Mouse (Mus musculus) thymus, postnatal 14 days (tissue): ENCODE data around the gene Notch3.

Experiments used
- DNase-seq: peaks from one replicate; pipeline ENCODE4 v3.0.0; 2021

Gene Notch3

DNA sequence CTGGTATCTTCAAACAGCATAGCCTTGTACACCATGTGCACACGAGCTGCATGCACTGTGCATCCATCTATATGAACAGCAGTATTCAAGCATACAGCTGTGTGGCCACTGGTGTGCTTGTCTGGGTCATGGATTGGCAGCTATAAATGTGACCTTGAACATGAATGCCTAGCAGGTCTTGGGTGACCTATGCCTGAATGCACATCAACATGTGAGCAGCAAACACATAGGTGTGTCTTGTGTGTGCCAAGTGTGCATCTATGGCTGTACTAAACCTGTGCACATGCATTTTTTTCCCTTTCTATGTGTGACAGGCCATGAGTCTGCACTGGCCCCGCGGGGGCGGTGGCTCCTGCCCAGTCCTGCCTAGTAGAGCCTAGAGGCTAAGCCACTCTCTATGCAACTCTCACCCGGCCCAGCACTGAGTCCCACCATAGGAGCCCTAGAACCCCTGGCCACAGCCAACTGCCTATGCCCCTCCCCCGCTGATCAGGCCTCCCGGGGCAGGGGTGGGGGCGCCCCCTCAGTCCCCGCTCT lies 1.3 kb downstream of the Notch3 start:
- no peak for DNase-seq

DNA sequence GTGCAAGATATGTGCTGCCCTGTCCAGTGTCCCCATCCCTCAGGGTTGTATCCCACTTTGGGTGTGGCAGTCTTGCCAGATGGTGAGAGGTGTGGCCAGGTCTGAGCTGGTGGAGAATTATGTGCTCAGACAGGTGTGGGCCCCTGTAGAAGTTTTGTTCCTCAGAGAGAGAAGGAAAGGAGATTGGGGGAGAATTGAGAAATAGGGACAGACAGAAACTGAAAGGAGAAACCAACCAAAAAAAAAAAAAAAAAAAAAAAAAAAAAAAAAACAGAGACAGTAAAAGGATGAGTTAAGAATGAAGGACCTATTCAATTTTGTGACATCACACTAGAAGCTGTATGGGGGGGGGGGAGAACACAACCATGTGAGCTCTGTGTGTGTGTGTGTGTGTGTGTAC lies 1.9 kb downstream of the Notch3 start:
- DNase-seq = peak; percentile 19

DNA sequence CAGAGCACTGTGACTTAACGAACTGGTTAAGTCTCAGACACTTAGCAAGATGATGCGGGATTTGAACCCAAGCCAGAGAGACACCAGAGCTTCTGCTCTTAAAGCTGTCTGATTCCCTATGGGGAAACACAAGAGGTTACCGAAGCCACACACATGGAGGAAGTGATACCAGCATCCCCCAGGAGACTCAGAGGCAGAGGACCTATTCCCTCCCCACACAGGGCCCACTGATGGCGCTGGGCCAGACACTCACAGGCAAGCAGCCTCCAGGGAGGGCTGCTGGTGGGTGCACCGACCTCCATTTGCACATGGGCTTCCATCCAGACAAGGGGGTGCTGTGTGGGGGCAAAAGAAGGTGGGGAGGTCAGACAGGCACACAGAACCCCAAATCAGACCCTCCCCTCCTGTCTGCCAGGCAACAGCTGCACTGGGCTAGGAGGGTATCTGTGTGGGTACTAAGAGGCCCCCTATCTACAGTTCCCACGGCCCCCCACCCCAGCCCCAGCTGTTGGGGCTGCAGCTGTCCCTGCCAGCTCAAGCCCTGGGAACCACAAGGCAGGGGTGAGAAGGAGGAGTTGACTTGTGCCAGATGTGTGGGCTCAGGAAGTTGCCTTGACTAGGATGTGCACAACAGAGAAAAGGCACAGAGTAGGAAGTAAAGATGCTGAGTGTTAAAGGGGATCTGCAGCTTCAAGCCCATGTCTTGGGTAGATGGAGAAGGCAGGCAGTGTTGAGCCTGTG lies 2.6 kb downstream of the Notch3 start:
- peak; percentile 87 for DNase-seq

DNA sequence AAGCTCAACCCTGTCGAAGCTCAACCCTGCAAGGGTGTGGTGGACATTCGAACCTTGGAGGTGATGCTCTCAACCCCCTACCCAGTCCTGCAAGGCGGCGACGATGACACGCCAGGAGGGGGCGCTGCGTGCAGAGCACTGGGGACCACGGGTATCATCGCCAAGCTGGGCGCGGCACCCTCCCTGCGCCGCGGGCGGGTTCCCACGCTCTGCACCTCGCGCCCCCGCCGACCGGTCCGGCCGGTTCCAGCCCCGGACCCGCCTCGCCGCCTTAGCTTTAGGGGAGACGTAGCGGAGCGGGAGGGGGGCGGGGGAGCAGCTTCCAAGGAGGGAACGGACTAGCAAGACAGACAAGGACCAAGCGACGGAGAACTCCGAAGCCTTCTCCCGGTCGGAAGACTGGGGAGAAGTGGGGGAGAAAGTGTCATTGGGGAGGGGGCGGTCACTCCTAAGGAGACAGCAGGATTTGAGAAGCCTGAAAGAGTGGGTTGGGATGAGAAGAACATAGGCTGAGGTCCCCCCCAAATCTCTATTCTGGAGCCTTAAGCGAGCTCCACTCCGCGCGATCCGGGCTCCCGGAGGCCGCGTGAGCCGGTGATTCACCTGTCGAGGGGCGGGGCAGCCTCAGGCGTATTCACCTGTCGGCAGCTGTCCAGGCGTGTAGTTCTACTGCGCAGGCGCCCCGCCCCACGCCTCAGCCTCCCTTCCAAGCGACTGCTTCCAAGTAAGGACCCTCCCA lies 4.4 kb downstream of the Notch3 start:
- peak; percentile 92 for DNase-seq

DNA sequence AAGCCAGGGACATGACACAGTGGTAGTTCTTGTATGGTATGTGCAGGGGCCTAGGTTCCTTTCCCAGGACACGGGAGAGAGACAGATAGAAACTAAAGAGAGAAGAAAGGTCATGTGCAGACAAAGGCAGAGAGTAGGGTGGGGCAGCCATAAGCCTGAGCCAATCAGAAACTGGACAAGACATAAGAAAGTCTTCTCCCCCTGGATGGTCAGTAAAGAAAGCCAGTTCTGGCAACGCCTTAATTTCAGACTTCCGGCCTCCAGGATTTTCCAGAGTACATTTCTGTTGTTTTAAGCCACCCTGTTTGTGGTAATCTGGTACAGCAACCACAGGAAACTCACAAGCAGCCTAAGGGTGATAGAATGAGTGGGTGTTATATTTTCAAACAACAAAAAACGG lies 5.8 kb downstream of the Notch3 start:
- DNase-seq = no peak

DNA sequence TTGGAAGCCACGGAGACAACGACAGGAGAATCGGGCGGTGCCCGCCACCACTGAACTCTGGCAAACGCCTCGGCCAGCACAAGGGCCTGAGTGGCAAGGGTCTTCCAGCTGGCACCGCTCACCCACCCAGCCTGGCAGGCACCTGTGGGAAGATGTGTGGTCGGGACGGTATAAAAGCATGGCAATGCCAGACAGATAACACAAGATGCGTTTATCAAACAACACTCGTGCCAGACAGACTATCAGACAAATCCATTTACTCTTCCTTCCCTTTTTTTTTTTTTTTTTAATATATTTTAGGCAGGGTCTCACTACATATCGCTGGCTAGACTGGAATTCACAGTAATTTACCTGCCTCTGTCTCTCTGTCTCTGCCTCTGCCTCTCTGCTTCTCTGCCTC lies 7.8 kb downstream of the Notch3 start:
- DNase-seq = no peak

DNA sequence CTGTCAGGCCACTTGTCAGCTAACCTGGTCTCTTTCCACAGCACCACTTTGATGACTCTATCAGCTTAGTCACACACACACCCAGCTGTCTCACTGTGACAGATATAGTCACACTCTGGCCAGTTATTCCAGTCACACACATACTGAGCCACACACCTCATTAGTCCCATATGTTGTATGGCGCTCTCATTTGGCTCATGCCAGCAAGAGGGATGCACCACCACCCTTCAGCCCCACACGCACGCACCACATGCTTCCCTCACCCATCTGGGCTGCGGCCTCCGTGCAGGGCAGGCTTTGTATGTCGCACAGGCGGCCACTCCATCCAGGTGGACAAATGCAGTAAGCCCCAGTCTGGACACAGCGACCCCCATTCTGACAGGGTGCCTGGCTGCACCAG lies 19.9 kb downstream of the Notch3 start:
- no peak for DNase-seq

DNA sequence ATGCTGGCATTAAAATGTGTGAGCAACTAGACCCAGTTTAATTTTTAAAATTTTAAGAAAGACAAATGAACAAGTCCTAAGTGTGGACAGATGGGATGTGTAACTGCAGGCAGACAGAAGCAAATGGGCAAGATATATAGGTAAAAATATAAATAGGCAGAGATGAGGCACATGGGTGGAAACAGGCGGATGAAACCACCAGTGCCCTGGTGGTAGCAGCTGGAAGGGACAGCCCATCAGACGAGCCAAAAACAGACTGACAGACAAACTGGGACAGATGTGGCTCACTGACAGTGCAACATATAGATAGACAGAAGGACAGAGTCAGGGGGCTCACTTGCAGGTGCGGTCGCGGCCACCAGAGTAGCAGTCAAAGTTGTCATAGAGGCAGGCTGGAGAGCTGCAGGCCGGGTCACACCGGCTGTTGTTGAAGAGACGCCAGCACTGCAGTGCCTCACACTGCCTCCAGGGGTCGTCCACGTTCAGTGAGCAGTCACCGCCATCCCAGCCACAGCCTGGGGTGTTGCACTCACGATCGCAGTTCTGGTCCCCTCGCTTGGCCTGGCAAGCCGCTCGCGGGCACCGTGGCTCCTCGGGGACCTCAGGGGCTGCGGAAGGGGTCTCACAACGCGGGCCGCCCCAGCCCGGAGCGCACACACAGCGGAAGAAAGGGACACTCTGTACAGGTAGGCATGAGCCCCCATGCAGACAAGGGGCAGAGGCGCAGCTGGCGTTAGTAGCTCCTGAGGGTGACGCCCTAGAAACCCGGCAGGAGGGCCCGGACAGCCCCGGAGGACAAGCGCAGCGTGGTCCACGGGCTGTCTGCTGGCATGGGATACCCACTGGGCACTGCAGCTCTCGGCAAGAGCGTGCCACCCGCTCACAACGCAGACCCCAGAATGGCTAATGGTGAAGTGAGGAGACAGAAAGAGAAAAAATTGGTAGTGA lies 23.5 kb downstream of the Notch3 start:
- peak; percentile 84 for DNase-seq

DNA sequence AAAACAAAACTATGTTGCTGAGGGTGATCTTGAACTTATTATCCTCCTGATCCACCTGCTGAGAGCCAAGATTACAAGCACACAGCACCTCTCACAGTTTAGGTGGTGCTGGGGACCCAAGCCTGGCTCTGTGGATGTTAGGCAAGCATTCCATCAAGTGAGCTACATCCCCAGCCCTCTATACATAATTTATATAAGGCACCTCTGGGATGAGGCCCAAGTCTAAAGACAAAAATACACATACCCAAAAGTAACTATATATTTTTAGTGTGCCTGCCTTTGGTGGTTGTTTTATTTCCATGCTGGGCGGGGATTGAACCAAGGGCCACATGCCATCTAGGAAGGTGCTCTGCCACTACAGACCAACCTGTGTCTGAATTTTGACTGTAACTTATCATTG lies 24.4 kb downstream of the Notch3 start:
- DNase-seq = no peak

DNA sequence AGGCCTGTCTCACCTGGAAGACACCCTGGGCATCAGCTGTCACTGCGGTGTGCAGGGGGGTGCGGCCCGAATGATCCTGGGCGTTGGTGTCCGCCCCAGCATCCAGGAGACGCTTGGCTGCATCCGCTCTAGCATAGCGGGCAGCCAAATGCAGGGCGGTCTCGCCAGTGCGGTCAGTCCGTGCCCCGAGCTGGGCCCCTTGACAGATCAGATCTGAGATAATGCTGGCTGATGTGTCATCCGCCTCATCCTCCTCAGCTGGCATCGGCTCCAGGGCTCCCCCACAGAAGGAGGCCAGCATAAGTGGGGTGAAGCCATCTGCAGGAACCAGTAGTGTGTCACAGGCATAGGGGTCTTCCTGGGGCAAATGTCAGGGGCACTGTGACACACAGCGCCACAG lies 33.3 kb downstream of the Notch3 start:
- DNase-seq = no peak

DNA sequence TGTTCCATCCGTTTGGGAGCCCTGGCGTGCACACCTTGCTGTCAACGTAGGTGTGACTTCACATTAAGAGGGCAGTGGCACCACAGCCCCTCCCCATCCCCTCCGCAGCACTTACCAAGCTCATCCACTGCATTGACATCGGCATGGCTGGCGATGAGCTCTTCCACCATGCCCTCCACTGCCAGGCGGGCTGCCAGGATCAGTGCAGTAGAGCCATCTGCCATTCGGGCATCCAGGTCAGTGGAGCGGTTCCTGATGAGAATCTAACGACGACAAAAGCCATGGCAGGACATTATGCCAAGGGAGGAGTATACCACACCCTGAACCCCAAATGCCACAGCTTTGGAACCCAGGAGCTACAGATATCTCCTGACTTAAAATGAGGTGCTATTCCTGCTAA lies 34.6 kb downstream of the Notch3 start:
- no peak for DNase-seq

DNA sequence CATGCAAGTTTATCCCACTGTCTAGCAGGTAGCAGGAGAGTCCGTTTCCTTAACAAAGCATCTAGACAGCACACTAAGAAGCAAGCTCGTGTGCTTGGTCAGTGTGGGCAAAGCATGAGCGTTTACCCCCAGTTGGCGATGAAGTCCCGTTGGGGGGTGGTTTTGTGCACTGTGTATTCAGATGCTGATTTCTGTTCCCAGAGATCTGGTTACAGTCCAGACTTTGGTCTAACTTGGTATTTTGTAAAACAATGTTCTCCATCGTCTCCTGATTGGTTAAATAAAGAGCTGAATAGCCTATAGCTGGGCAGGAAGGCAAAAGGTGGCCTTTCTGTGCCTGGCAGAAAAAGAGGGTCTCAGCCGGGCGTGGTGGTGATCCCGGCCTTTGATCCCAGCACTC lies 36.1 kb downstream of the Notch3 start:
- no peak for DNase-seq

DNA sequence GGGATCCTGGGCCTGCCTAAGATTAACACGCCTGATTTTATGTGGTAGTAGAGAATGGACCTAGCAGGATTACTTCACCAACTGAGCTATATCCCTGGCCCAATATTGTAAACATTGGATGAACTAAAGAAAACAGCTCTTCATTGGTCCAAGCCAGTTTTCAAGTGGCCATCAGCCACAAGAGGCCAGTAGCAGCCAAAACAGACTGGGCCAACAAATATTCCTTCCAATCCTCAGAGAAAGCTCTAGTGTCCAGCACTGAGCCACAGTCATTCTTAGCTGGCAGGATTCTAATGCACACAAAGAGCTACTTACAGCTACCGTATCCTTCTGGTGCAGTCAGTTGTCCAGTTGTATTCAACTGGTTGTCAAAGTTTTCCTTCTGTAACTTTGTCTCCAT lies 39.5 kb downstream of the Notch3 start:
- DNase-seq = no peak

DNA sequence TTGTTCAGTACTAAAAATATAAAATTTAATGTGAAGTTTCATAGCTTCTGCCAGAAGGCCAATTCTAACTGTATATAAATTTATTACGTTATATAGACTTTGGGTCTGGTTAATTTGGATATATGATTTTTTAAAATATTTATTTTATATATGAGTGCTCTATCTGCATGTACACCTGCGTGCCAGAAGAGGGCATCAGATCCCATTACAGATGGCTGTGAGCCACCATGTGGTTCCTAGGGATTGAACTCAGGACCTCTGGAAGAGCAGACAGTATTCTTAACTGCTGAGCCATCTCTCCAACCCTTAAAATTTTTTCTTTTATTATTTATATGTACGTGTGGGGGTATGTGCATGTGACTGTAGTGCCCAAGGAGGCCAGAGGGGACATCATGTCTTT lies 41.2 kb downstream of the Notch3 start:
- DNase-seq = no peak

DNA sequence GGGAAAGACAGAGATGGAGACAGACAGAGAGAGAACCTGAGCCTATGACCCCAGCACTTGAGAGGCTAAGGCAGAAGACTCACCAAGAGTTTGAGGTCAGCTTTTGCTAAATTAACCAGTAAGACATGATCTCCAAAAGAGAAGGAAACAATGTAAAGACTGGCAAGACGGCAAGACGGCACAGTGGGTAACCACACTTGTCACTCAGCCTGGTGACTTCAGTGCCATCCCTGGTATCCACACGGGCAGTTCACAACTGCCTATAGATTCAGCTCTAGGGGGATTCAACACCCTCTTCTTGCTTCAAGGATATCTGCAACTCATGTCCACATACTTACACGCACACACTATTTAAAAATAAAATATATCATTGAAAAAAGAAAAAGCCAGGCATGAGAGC lies 43.1 kb downstream of the Notch3 start:
- no peak for DNase-seq

DNA sequence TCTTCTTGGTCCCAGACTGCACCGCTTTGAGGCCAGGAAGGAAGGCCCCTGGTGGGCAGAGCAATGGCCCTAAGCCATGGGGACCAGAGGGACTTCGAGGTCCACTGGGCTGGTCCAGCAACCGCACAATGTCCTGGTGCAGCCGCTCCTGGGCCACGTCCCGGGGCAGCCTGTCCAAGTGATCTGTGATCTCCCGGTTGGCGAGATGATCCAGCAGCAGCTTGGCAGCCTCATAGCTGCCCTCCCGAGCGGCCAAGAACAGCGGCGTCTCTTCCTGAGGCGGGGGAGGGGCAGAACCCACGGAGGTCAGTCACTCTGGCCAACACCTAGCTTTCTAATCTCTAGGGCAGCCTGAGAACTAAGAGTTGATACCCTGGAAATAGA lies 44.1 kb downstream of the Notch3 start:
- no peak for DNase-seq

DNA sequence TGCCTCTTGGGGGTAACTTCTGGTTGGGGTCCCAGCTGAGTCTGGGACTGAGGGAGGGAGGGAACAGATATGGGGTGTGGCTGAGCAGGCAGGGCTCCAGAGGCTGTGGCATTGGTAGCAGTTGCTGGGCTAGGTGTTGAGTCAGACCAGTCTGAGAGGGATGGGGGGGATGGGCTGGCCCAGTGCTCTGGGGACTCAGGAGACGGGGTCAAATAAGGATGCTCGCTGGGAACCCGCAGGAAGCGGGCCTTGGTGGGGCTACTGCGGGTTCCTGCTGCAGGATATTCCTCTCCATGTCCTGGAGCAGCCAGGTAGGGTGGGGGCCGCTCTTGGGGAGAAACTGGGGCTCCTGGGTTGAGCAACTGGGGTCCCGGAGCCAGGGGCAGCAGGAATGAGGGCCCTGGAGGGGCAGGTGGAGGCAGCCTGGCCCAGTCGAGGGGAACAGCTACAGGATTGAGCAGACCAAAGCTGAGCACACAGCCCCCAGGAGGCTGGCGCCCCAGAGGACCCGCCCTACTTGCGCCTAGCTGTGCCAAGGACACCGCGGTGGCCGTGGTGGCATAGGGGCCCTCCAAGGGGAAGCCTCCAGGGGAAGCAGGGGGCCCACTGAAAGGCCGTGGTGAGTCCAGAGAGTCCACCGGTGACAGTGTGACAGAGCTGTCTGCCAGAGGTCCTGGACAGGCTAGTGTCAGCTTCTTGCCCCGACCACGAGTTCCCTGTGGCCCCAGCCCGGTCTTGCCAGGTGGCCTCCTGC lies 44.6 kb downstream of the Notch3 start:
- no peak for DNase-seq

DNA sequence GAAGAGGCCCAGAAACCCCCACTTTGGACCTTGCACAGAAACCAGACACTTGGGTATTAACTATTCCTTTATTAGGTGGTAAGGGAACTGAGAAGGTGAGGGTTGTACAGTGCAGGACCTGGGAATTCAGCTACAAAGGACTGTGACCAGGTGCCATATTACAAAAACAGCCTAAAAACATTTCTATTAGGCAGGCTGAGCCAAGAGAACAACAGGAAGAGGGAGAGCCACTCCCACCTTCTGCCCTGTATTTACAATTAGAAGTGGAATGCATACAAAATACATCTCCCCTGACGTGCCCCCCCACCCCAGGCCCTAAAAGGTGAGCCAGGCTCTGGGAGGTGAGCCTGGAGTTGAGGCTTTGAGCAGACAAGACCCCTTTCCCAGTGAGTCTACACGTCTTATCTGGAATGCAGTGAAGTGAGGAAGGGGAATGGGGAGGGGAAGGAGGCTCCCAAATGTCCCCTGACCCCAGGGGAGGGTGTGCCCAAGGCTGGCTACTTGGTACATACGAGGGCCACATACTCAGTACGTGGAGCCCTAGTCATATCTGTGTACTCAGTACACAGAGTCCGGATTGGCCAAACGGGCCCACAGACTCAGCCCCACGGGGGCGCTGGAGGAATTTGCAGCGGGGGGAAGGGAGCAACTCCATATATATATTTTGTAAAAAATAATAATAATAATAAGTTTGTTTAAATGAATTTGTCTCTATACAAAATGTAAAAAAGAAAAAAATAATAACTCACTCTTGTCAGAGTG lies 45.7 kb downstream of the Notch3 start:
- DNase-seq = no peak

DNA sequence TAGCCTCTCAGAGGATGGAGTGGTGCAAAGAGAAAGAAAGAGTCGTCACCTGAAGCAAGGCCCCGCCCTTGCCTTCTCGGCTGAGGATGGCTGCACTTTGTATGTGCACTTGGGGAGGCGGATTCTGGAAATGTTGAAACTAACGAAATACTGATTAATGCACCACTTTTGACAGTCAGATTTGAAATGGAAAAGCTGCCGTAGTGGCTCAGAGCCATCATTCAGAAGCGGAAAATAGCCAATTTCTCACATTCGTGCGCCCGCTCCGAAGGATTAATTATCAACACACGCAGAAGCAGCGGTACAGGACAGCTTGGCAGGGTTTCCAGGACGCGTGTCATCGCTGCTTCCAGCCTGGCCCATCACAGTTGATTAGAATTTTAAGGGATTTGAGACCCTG lies 47.5 kb downstream of the Notch3 start:
- DNase-seq = no peak

DNA sequence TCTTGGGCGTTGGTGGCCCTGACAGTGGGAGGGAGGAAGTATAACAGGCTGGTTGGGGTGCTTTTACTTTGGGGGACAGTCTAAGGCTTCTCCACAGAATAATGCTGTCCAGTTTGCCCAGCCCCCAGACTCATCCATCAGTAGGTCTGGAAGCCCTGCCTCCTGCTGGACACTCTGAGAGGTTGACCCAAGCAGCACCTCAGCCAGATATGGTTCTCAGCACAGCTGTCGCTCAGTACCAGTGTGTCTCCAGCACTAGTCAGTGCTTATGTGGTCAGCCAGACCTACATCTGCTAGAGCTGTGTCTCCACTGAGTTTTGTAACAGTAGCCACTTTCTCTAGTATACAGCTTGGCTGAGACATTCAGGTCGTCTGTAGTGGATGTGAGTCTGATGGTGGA lies 48.2 kb downstream of the Notch3 start:
- DNase-seq = no peak

DNA sequence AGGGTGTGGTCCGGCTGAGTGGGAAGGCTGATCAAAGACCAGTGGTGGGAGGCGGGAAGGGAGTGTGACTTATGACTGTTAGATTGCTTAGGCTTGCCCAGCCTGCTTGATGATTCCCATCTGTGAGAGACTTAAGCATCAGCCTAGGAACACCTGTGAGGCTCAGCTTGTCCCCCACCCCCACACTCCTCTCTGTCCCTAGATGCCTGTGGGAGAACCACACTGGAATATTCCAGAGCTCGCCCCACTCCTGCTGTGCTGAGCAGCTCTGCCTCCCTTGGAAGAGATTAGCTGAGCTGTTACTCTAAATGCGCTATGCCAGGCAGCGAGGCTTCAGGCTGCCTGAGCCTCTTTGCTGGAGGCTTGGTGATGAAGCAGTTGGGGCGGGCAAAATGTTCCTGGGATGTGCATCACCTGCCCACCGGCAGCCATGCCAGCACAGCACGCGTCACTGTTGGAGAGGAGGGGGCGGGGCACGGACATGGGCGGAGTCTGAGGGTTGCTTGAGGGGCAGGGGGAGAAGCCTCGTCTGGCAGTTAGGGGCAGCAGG lies 48.7 kb downstream of the Notch3 start:
- DNase-seq = peak; percentile 75
